7 mouse cellular contexts compared by ENCODE assay signal in genomic region chr2:38350796-38351195, GRCm38 (mm10). TPM values are rescaled to one million over a fixed set of nuclear protein-coding genes. Genes with fewer than 3 reads are reported as not detected.
DNase-seq lines count a peak whose midpoint lies in the region; ATAC-seq and TF ChIP-seq lines count a peak whose summit lies in the region.

No protein-coding gene starts in this region.

- 0 out of 2 replicates have a peak overlapping the region, but pooled peaks have one; percentile 14 for H3K9ac ChIP-seq in hindbrain, postnatal 0 days (replicated peaks; ENCODE audit: low read length)

- H3K4me3 ChIP-seq in hindbrain, postnatal 0 days (ENCODE audit: low read length): peak overlapping the region; percentile 39

- no peak overlapping the region for H3K27ac ChIP-seq in hindbrain, postnatal 0 days

- H3K27me3 ChIP-seq in hindbrain, postnatal 0 days (ENCODE audit: insufficient read depth, low read length): peaks cover 79% of the 10 kb centered on the region

- under 1% methylated on average over 37 of the region's 37 CpGs for WGBS in hindbrain, postnatal 0 days

- H3K4me1 ChIP-seq in hindbrain, postnatal 0 days (ENCODE audit: insufficient read depth, low read length): peaks cover 7% of the 10 kb centered on the region; the same call in 1 of the 2 replicates

- no peaks in the 10 kb centered on the region for H3K9me3 ChIP-seq in hindbrain, postnatal 0 days (ENCODE audit: low read length)

- peak; percentile 66 for ATAC-seq in common myeloid progenitor, adult 5-6 weeks (replicated peaks; ENCODE audit: low read depth, poor library complexity, severe bottlenecking)
- ATAC-seq in hindbrain, postnatal 0 days: peak; percentile 83
- ATAC-seq in megakaryocyte, adult 5-6 weeks (ENCODE audit: poor library complexity, severe bottlenecking): peak; percentile 59

- no peak for TF ChIP-seq CTCF in hindbrain, postnatal 0 days (IDR thresholded peaks at IDR 0.05; ENCODE audit: low read depth)

- no peaks in the 10 kb centered on the region for H3K36me3 ChIP-seq in hindbrain, postnatal 0 days (ENCODE audit: insufficient read depth, low read length)

- DNase-seq in adrenal gland, adult 2 months: peak; percentile 88
- DNase-seq in gastrocnemius, postnatal 10 days: peak; percentile 71
- peak; percentile 85 for DNase-seq in hindbrain, postnatal 0 days (ENCODE audit: low spot score)
- peak; percentile 39 to 82 for DNase-seq in left cerebral cortex, adult 9 months (ENCODE audit: low spot score in 2 of 2)
- peak; percentile 90 for DNase-seq in right cerebral cortex, postnatal 25 days

- H3K4me2 ChIP-seq in hindbrain, postnatal 0 days (ENCODE audit: low read depth, low read length): peak overlapping the region; percentile 65

RNA-seq across cellular contexts. Expression of gene Lhx2, which starts 11.7 kb away (rescaled TPM):
- total RNA-seq in adrenal gland, adult 2 months (2021): not detected
- polyA plus RNA-seq in adrenal gland, adult 2 months (2012; rRNA removed): 0.07 TPM in 1 of 2 replicates, not detected in the other
- not detected in 2 replicates for total RNA-seq in common myeloid progenitor, adult 5-6 weeks (2017)
- 1 to 10 TPM in 1 of 2 experiments, under 1 TPM in 1; 0.59 to 1.2 TPM for total RNA-seq in gastrocnemius, postnatal 10 days (2021)
- 22.2 and 33.2 TPM in 2 replicates for total RNA-seq in hindbrain, postnatal 0 days (2014; rRNA removed)
- polyA plus RNA-seq in hindbrain, postnatal 0 days (2015; fragmentation: Nextera tagmentation; extraction: Ambion mirVana): 4.6 and 7.3 TPM in 2 replicates
- total RNA-seq in megakaryocyte, adult 5-6 weeks (2015): 0.18 and 1.0 TPM in 2 replicates
- not detected in 2 replicates for total RNA-seq in megakaryocyte, adult 5-6 weeks (2017)

Comparison
In these comparisons a context has a peak if more than half of its experiments do, and no peak if none do; other contexts are left out.
1. RNA of gene Lhx2, which starts 11.7 kb away (total RNA-seq): 22.2 to 33.2 TPM in hindbrain, postnatal 0 days; 0.59 to 1.2 TPM in gastrocnemius, postnatal 10 days, 0.18 to 1.0 TPM in megakaryocyte, adult 5-6 weeks, not detected in adrenal gland, adult 2 months and not detected in common myeloid progenitor, adult 5-6 weeks; every median in the first group is over 10 times any median in the second.
2. Peak in every context shown above with its lines, with median percentiles within 50 percentile points of each other: DNase-seq and ATAC-seq.